ENCODE assay signal across 8 mouse cellular contexts in genomic region chr16:49854194-49854593, GRCm38 (mm10). TPM values are rescaled to one million over a fixed set of nuclear protein-coding genes. Genes with fewer than 3 reads are reported as not detected.
DNase-seq lines count a peak whose midpoint lies in the region; ATAC-seq and TF ChIP-seq lines count a peak whose summit lies in the region.

No protein-coding gene starts in this region.

- H3K9ac ChIP-seq in forebrain, embryonic 14.5 days (ENCODE audit: low read length), result no peak overlapping the region
- H3K9ac ChIP-seq in heart, postnatal 0 days (replicated peaks; ENCODE audit: low read depth, low read length), result no peak overlapping the region

- WGBS in forebrain, embryonic 10.5 days, result 92% methylated on average over 6 of the region's 6 CpGs
- WGBS in forebrain, embryonic 14.5 days, result 95% methylated on average over 6 of the region's 6 CpGs
- WGBS in heart, postnatal 0 days, result 78% methylated on average over 6 of the region's 6 CpGs

- no peaks in the 10 kb centered on the region for H3K36me3 ChIP-seq in forebrain, embryonic 10.5 days (replicated peaks)
- no peaks in the 10 kb centered on the region for H3K36me3 ChIP-seq in forebrain, embryonic 14.5 days (ENCODE audit: control insufficient read depth, insufficient read depth, low read length)
- no peaks in the 10 kb centered on the region for H3K36me3 ChIP-seq in heart, postnatal 0 days (replicated peaks; ENCODE audit: control insufficient read depth, insufficient read depth, low read length)

- no peaks in the 10 kb centered on the region for H3K27me3 ChIP-seq in forebrain, embryonic 10.5 days (ENCODE audit: poor library complexity, severe bottlenecking)
- H3K27me3 ChIP-seq in forebrain, embryonic 14.5 days (replicated peaks; ENCODE audit: control insufficient read depth, insufficient read depth, low read length), result no peaks in the 10 kb centered on the region
- H3K27me3 ChIP-seq in heart, postnatal 0 days (ENCODE audit: control insufficient read depth, insufficient read depth, low read length), result no peaks in the 10 kb centered on the region

- no peak for ATAC-seq in forebrain, embryonic 14.5 days
- ATAC-seq in heart, postnatal 0 days (ENCODE audit: insufficient read depth, low read depth), result no peak
- ATAC-seq in megakaryocyte, adult 5-6 weeks (ENCODE audit: poor library complexity, severe bottlenecking), result 0 out of 2 replicates have a peak, but pooled peaks have one; percentile 0

- H3K4me2 ChIP-seq in forebrain, embryonic 14.5 days (ENCODE audit: low read length), result no peak overlapping the region
- peak overlapping the region; percentile 70 for H3K4me2 ChIP-seq in heart, postnatal 0 days (ENCODE audit: low read depth, low read length)

- 0 out of 2 replicates have a peak overlapping the region, but pooled peaks have one; percentile 94 for H3K4me3 ChIP-seq in forebrain, embryonic 10.5 days
- no peak overlapping the region for H3K4me3 ChIP-seq in forebrain, embryonic 14.5 days (ENCODE audit: low read depth, low read length)
- peak overlapping the region; percentile 88; the same call in 1 of the 2 replicates for H3K4me3 ChIP-seq in heart, postnatal 0 days (ENCODE audit: low read depth, low read length)

- DNase-seq in forebrain, embryonic 10.5 days (ENCODE audit: extremely low spot score, low spot score), result no peak
- no peak for DNase-seq in forebrain, embryonic 14.5 days (ENCODE audit: low spot score)
- peak; percentile 78 for DNase-seq in A20 (ENCODE audit: low read depth, low spot score)
- no peak for DNase-seq in heart, postnatal 0 days (ENCODE audit: low spot score)
- DNase-seq in right cerebral cortex, adult 18-20 months, result no peak
- no peak for DNase-seq in urinary bladder, adult 18-20 months (ENCODE audit: low spot score in 2 of 2)
- no peak for DNase-seq in layer of hippocampus, postnatal 10 days (ENCODE audit: low spot score in 2 of 2)

- TF ChIP-seq EP300 in heart, postnatal 0 days (IDR thresholded peaks at IDR 0.05; ENCODE audit: low read depth), result no peak

- no peak for TF ChIP-seq CTCF in heart, postnatal 0 days (IDR thresholded peaks at IDR 0.05; ENCODE audit: low read depth)

- peaks cover 40% of the 10 kb centered on the region for H3K4me1 ChIP-seq in forebrain, embryonic 10.5 days
- peaks cover 7% of the 10 kb centered on the region; the same call in 1 of the 2 replicates for H3K4me1 ChIP-seq in forebrain, embryonic 14.5 days (ENCODE audit: control insufficient read depth, insufficient read depth, low read length)
- peaks cover 22% of the 10 kb centered on the region for H3K4me1 ChIP-seq in heart, postnatal 0 days (ENCODE audit: control insufficient read depth, insufficient read depth)

- no peaks in the 10 kb centered on the region for H3K9me3 ChIP-seq in forebrain, embryonic 10.5 days
- no peaks in the 10 kb centered on the region for H3K9me3 ChIP-seq in forebrain, embryonic 14.5 days (replicated peaks; ENCODE audit: control insufficient read depth, low read length)
- no peaks in the 10 kb centered on the region for H3K9me3 ChIP-seq in heart, postnatal 0 days (replicated peaks; ENCODE audit: control insufficient read depth, low read length)

- no peak overlapping the region for H3K27ac ChIP-seq in forebrain, embryonic 10.5 days
- H3K27ac ChIP-seq in forebrain, embryonic 14.5 days (ENCODE audit: low read depth, low read length), result no peak overlapping the region
- H3K27ac ChIP-seq in heart, postnatal 0 days (ENCODE audit: low read depth), result no peak overlapping the region; the same call in 1 of the 2 replicates

RNA-seq across cellular contexts. Expression of gene Cd47, which starts 53.9 kb away (rescaled TPM):
- polyA plus RNA-seq in forebrain, embryonic 10.5 days (2016; fragmentation: Nextera tagmentation; extraction: Ambion mirVana), result 31.9 and 32.8 TPM in 2 replicates
- polyA plus RNA-seq in forebrain, embryonic 14.5 days (2014; fragmentation: Nextera tagmentation; extraction: Ambion mirVana), result 97.9 and 120 TPM in 2 replicates
- 32.9 and 50.7 TPM in 2 replicates for total RNA-seq in heart, postnatal 0 days (2014; rRNA removed; ENCODE audit: low replicate concordance)
- 77.8 and 82.0 TPM in 2 replicates for polyA plus RNA-seq in heart, postnatal 0 days (2015; fragmentation: Nextera tagmentation; extraction: Ambion mirVana)
- 343 and 360 TPM in 2 replicates for total RNA-seq in megakaryocyte, adult 5-6 weeks (2015)
- total RNA-seq in megakaryocyte, adult 5-6 weeks (2017), result 145 and 164 TPM in 2 replicates
- total RNA-seq in layer of hippocampus, postnatal 10 days (2021), result 100 to 1,000 TPM; 214 to 228 TPM
